In the genomic region with DNA sequence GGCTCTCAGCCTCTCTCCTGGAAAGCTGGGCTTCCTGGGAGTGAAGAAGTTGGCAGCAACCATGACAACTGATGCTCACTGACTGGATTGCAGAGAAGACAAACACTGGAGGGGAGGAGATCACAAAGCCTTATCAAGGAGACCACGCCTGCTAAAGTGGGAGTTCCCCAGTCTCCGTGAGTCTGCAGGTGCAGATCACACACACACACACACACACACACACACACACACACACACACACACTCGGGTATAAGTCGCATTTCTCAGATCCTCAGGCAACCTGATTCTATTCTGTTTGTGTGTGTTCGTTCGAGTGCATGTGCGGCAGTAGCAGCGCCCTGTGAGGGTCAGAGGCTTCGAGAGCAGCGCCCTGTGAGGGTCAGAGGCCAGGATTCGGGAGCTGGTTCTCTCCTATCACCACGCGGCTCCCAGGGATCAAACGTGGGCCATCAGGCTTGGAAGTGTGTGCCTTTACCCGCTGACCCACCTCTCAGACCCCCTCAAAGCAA, we compare ENCODE assay signal across 9 mouse cellular contexts. TPM values are rescaled to one million over a fixed set of nuclear protein-coding genes. Genes with fewer than 3 reads are reported as not detected.
A peak's percentile ranks its signal among the peaks of the same experiment; 100 is the strongest.
DNase-seq lines count a peak whose midpoint lies in the region; ATAC-seq and TF ChIP-seq lines count a peak whose summit lies in the region.
"Had no signal": no experiment of that assay in that cellular context is flagged by ENCODE, and none has a peak within 500 bp of the region (broad histone marks: within the 10 kb centered on the region; RNA-seq: fewer than 3 reads in every experiment).

No protein-coding gene starts in this region.

- intact Hi-C loops in left cerebral cortex, postnatal 25 days (cut with DNase I) = no loop called here

- H3K9me3 ChIP-seq in forebrain, embryonic 12.5 days = no peaks in the 10 kb centered on the region
- H3K9me3 ChIP-seq in forebrain, embryonic 16.5 days (ENCODE audit: control insufficient read depth, low read length) = no peaks in the 10 kb centered on the region
- no peaks in the 10 kb centered on the region for H3K9me3 ChIP-seq in midbrain, embryonic 10.5 days (replicated peaks)

- WGBS in forebrain, embryonic 12.5 days = 29% methylated on average over 15 of the region's 15 CpGs
- 42% methylated on average over 15 of the region's 15 CpGs for WGBS in forebrain, embryonic 16.5 days
- WGBS in thymus, adult 2 months = 65% methylated on average over 15 of the region's 15 CpGs
- 16% methylated on average over 15 of the region's 15 CpGs for WGBS in midbrain, embryonic 10.5 days

- no peaks in the 10 kb centered on the region for H3K36me3 ChIP-seq in forebrain, embryonic 12.5 days (replicated peaks)
- H3K36me3 ChIP-seq in forebrain, embryonic 16.5 days (ENCODE audit: control insufficient read depth, insufficient read depth) = no peaks in the 10 kb centered on the region
- H3K36me3 ChIP-seq in thymus, adult 2 months (ENCODE audit: control insufficient read depth, insufficient read depth, low read length) = no peaks in the 10 kb centered on the region
- H3K36me3 ChIP-seq in midbrain, embryonic 10.5 days = no peaks in the 10 kb centered on the region

- H3K27ac ChIP-seq in forebrain, embryonic 12.5 days = no peak overlapping the region
- no peak overlapping the region for H3K27ac ChIP-seq in forebrain, embryonic 16.5 days (ENCODE audit: low read length)
- no peak overlapping the region for H3K27ac ChIP-seq in thymus, adult 2 months (ENCODE audit: control insufficient read depth, insufficient read depth, low read length)
- H3K27ac ChIP-seq in midbrain, embryonic 10.5 days (replicated peaks) = peak overlapping the region; percentile 55; the same call in 1 of the 2 replicates

- H3K9ac ChIP-seq in forebrain, embryonic 12.5 days = no peak overlapping the region
- H3K9ac ChIP-seq in forebrain, embryonic 16.5 days (replicated peaks; ENCODE audit: low read depth, low read length) = no peak overlapping the region

- TF ChIP-seq CTCF in thymus, adult 2 months (IDR thresholded peaks at IDR 0.05; ENCODE audit: borderline replicate concordance, control insufficient read depth, extremely low read depth, insufficient read depth, low read length, poor library complexity) = no peak

- no peaks in the 10 kb centered on the region for H3K27me3 ChIP-seq in forebrain, embryonic 12.5 days
- no peaks in the 10 kb centered on the region for H3K27me3 ChIP-seq in forebrain, embryonic 16.5 days (replicated peaks; ENCODE audit: control insufficient read depth, insufficient read depth, low read length)
- no peaks in the 10 kb centered on the region for H3K27me3 ChIP-seq in thymus, adult 2 months (ENCODE audit: control insufficient read depth, insufficient read depth, low read length)
- no peaks in the 10 kb centered on the region for H3K27me3 ChIP-seq in midbrain, embryonic 10.5 days (ENCODE audit: low read depth, poor library complexity, severe bottlenecking)

- no peak for ATAC-seq in forebrain, embryonic 12.5 days (ENCODE audit: low FRiP score)
- no peak for ATAC-seq in forebrain, embryonic 16.5 days

- peaks cover 11% of the 10 kb centered on the region for H3K4me1 ChIP-seq in forebrain, embryonic 12.5 days
- H3K4me1 ChIP-seq in forebrain, embryonic 16.5 days (replicated peaks; ENCODE audit: control insufficient read depth, insufficient read depth, low read length) = no peaks in the 10 kb centered on the region
- H3K4me1 ChIP-seq in thymus, adult 2 months (replicated peaks; ENCODE audit: control insufficient read depth, insufficient read depth, low read length) = no peaks in the 10 kb centered on the region
- peaks cover 33% of the 10 kb centered on the region for H3K4me1 ChIP-seq in midbrain, embryonic 10.5 days

- peak; percentile 19 for DNase-seq in thymus, postnatal 4 days
- no peak for DNase-seq in thymus, adult 2 months
- DNase-seq in midbrain, embryonic 10.5 days (ENCODE audit: low spot score) = peak; percentile 48
- no peak for DNase-seq in left cerebral cortex, postnatal 25 days (ENCODE audit: low spot score in 2 of 2)
- DNase-seq in kidney, postnatal 4 days = no peak
- no peak for DNase-seq in adrenal gland, adult 18-20 months (ENCODE audit: low spot score in 2 of 2)
- DNase-seq: adrenal gland, postnatal 10 days had no signal

- TF ChIP-seq POLR2A in thymus, adult 2 months (IDR thresholded peaks at IDR 0.05; ENCODE audit: control insufficient read depth, extremely low read depth, insufficient read depth, low read length, poor library complexity) = no peak

- H3K4me3 ChIP-seq in forebrain, embryonic 12.5 days (replicated peaks) = no peak overlapping the region
- H3K4me3 ChIP-seq in forebrain, embryonic 16.5 days (replicated peaks; ENCODE audit: low read length) = no peak overlapping the region
- no peak overlapping the region for H3K4me3 ChIP-seq in thymus, adult 2 months (ENCODE audit: control insufficient read depth, insufficient read depth, low read length)
- H3K4me3 ChIP-seq in midbrain, embryonic 10.5 days = peak overlapping the region; percentile 35

- peak overlapping the region; percentile 27; the same call in 1 of the 2 replicates for H3K4me2 ChIP-seq in forebrain, embryonic 12.5 days
- H3K4me2 ChIP-seq in forebrain, embryonic 16.5 days (ENCODE audit: low read length) = no peak overlapping the region

RNA-seq across cellular contexts. Expression of gene Ppp1cb, which starts 36.5 kb away (rescaled TPM):
- polyA plus RNA-seq in forebrain, embryonic 12.5 days (2016; fragmentation: Nextera tagmentation; extraction: Ambion mirVana) = 226 and 238 TPM in 2 replicates
- polyA plus RNA-seq in forebrain, embryonic 16.5 days (2015; fragmentation: Nextera tagmentation; extraction: Ambion mirVana) = 216 and 217 TPM in 2 replicates
- polyA plus RNA-seq in thymus, adult 2 months (2012; rRNA removed) = 24.5 and 26.4 TPM in 2 replicates
- 205 and 213 TPM in 2 replicates for polyA plus RNA-seq in midbrain, embryonic 10.5 days (2016; fragmentation: Nextera tagmentation; extraction: Ambion mirVana)
- total RNA-seq in left cerebral cortex, postnatal 25 days (2021) = 100 to 1,000 TPM; 384 to 386 TPM
- total RNA-seq in adrenal gland, adult 18-20 months (2021) = 100 to 1,000 TPM; 347 to 518 TPM

Comparison
In these comparisons a context has a peak if more than half of its experiments do, and no peak if none do; other contexts are left out.
1. DNase-seq: peak in thymus, postnatal 4 days (single experiment) and midbrain, embryonic 10.5 days (single experiment); none in thymus, adult 2 months (single experiment), left cerebral cortex, postnatal 25 days (0 of 2), kidney, postnatal 4 days (0 of 2) and adrenal gland, adult 18-20 months (0 of 2).